Mouse (Mus musculus) lung, postnatal 25 days (tissue): Measurements from ENCODE around the gene Myof.

Experiments
- DNase-seq: peaks from one replicate; pipeline ENCODE4 v3.0.0; 2022; ENCODE audit warnings: low spot score

Gene Myof

DNA sequence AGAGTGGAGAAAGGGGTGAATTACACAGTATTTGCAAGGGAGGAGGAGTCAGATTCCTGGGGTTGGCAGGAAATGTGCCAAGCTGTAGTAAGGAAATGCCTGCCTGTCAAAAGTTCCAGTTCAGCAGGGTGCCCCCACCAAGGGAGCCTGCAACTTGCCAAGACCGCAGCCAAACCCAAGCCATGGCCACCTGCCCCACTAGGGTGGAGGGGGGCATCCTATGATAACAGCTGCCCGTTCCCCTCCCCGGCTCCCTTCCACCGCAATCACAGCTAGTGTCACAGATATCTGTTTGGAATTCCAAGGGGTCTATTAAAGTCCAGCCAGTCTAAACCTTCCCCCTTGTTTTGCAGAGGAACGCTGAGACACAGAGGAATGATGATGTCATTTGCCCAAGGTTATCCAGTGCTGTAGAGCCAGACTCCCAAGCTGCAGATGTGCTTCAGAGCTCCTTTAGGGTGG, 1.1 kb downstream of the Myof start:
- no peak for DNase-seq

- DNase-seq = peak; percentile 74
Observed at GRCm38 (mm10) chr19:38038267-38038666, 5.1 kb downstream of the Myof start.

DNA sequence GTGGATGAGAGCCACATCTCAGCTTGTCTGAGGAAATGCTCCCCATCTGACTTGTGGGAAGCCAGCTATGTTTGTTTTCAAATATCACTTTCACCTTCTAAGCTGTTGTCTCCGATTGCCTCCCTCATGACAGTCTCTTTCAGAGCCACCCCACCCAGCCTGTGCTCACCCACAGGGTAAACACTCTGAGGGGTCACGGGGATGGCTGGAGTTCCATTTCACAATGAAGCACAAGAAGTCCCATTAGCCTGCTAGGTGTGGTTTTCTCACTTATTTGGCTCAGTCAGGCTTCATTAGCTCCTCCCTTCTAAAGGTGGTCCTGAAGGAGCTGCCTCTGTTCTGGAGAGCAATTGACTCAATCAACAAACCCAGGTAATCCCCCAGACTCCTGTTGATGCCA, 7.6 kb downstream of the Myof start:
- peak; percentile 60 for DNase-seq

DNA sequence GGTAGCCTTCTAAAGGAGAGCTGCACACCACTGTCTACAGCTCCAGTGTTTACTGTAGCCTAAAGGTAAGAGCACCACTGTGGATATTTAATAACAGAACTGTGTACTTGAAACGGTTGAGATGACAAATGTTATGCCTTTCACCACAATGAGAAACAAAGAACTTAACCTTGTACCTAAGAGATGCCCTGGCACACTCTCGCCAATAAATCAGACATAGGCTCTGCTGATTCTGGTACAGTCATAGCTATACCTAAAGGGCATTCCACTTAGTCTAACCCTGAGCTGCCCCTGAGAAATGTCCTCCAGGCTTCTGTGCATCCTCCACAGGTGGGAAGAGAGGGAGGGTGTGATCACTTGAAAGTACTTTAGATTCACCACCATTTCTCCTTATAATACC, 8.7 kb downstream of the Myof start:
- DNase-seq = no peak

DNA sequence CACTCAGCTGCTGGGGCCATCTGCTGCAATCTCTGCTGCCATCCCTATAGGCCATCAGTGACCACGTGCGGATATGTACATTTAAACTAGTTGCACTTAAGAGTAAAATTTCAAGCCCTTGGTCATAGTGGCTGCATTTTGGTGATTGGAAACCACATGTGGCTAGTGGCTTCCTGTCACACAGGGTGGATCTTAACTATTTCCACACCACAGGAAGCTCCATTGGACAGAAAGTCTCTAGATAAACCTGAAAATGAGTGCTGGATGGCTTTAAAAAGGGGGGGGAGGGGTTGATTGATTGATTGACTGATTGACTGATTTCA, 9.7 kb downstream of the Myof start:
- DNase-seq = no peak

GRCm38 (mm10) chr19:38032993-38033734, 10.2 kb downstream of the Myof start:
- no peak for DNase-seq

- DNase-seq = no peak
Observed at GRCm38 (mm10) chr19:38031144-38031543, 12.2 kb downstream of the Myof start.

DNA sequence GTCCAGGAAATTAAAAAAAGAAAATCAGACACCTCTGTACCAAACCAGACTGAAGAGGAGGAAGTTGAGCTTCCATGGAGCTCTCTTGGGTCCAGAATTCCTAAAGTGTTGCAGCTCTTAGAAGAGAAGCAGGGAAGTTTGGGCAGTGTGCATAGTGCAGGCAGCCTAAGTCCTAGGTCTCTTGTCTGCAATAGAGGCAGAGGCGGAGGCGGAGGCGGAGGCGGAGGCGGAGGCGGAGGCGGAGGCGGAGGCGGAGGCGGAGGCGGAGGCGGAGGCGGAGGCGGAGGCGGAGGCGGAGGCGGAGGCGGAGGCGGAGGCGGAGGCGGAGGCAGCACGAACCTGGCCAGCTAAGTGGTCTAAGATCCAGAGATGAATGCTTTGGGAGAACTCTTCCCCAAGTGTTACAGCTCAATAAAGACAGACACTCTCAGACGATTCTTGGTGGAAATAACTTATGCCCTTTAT, 12.7 kb downstream of the Myof start:
- peak; percentile 74 for DNase-seq

- DNase-seq = no peak
Observed at GRCm38 (mm10) chr19:38029871-38030270, 13.5 kb downstream of the Myof start.

DNA sequence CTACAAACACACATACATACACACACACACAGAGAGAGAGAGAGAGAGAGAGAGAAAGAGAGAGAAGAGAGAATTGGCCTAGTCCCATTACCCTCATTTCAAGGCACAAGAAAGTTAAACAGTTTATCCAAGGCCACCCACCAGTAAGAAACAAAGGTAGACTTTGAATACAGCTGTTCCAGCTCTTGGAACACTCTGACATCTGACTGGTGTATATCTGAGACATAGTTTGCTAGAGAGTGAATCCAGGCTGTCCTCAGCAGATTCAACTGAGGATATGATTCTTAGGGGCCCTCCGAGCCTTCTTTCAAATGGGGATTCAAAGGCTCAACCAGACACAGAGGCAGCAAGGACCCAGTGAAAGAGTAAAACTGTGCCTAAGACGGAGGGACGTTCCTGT, 14.1 kb downstream of the Myof start:
- no peak for DNase-seq

DNA sequence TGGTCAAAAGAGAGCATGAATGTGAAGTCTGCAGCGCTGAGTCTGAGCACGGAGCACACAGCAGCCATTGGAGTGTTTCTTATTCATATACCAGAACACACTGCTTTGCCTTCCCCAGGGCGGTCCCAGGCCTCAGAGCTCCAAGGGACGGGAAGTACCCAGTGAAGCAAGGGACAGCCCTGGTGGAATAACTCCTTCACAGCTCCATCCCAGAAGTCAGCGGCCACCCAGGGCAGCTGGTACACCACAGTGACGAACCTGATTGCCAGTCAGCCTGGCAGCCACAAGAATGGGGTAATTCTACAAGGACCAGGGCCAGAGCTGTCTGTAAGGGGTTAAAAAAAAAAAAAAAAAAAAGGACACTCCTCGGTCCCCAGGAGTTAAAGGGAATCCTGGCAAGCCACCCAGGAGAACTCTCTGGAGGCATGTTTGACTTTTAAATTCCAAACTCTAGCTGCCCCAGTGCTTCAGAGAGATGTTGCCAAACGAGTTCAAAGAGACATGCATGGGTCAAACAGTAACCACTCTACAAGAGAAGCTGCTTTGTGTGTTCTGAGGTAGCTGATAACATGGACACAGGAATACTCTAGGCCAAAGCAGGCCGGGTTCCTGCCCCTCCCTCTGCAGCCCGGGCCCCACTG, 15.4 kb downstream of the Myof start:
- DNase-seq = peak; percentile 79

DNA sequence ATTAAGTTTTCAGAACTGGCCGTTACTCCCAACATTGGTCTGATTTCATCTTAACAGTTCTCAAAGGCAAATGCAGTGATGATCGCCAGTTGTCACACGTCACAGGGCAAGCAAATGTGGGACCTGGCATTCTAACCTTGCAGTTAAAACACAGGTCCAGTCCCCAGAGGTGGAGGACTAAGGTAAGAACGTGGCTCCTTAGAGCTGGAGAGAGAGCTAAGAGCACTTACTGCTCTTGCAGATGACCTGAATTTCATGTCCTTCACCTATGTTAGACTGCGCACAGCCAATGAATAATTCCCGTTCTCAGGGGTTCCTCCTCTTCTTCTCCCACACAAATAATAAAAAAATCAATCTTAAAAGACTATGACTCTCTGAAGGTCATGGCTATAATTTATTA, 16.0 kb downstream of the Myof start:
- no peak for DNase-seq

GRCm38 (mm10) chr19:38026211-38026624, 17.2 kb downstream of the Myof start:
- no peak for DNase-seq

GRCm38 (mm10) chr19:38025254-38026041, 17.9 kb downstream of the Myof start:
- DNase-seq = peak; percentile 91

DNA sequence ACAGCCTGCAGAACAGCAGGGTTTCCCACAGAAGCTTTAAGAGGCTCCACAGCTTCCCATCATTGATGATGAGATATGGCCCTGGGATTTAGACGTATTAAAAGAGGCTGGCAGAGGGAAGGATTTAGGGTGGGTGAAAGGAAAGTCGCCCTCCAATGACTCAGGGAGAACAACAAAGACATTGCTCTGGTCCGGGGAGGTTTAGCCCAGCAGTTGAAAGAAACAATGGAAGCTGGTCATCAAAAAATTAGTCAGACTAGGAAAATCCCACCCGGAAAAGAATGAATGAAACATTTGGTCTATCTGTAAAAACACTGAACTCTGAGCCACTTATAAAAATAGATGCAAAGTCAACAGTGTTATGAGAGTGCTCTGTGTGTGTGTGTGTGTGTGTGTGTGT, 19.8 kb downstream of the Myof start:
- DNase-seq = no peak

GRCm38 (mm10) chr19:38022710-38023109, 20.7 kb downstream of the Myof start:
- no peak for DNase-seq

- DNase-seq = no peak
Observed at GRCm38 (mm10) chr19:38015873-38016254, 27.5 kb downstream of the Myof start.

DNA sequence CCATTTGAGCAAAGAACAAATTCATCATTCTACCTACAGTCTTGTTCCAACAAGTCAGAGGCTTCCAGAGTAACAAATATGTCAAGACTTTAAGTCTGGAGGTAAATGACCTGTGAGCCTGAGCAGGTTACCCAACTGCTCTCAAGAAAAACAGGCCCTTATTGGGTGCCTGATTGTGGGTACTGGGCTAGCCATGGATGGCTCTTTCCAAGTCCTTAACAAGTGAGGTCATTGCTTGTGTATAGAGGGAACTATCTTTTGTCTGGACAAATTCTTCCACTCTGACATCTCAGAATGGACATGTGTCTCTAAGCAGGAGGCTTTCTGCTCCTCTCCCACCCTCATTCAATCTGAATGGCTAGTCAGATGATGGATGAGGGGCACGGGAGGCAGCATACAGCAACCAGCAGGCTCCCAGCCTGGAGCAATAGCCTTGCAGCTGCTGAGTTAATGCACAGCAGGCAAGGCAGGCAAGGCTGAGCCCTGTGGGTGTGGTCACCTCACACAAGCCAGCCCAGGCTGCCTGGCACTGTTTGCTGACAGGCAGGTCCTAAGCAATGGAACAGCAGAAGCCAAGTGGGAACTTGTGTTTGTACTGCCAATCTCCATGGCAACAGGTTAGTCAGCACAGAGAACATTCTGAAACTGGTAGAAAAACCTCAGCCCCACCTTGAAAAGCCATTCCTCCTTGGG, 28.1 kb downstream of the Myof start:
- DNase-seq = peak; percentile 95

DNA sequence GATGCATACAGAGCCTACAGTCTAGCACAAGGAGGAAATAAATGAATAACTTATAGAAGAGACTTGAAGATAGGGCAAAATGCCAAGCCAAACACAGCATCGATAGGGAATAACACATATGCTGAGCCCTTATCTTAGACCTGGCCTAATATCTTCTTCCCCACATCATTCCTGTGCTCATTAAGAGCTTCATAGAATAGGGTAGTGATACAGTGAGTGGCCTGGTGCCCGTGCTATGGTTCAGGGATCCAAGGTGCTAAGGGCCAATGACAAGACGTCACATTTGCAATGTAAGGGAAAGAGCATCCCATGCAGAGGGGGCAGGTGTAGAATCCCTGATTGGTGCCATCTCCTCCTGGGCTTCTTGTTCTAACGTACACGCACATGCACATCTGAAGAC, 28.9 kb downstream of the Myof start:
- DNase-seq = no peak

- DNase-seq = no peak
Observed at GRCm38 (mm10) chr19:38011379-38011778, 32.0 kb downstream of the Myof start.

DNA sequence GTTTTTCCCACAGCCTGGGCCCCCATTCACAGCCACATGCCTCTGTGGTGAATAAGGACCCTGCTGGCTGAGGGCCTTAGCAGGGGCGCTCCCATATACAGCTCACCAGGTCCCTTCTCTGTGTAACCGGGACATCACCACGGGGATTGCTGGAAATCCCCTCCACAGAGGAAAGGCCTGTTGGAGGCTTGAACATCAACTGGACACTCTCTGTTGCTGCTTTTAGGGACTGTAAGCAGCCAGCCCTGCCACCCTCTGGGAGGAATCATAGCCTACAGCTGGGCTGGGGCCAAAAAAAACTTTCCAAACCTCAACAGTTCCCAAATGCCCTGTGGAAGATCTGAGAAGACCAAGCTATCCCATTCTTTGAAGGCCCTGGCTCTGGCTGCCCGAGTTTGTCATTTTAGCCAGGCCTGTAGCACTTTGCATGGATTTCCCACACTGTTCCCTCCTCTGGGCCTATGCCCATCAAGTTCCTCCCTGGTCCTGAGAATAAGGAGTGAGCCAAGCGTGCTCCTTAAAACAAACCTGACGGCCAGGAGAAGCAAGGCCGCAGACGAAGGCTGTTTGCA, 38.5 kb downstream of the Myof start:
- DNase-seq = peak; percentile 45
